8 mouse cellular contexts compared by ENCODE assay signal in the genomic region with DNA sequence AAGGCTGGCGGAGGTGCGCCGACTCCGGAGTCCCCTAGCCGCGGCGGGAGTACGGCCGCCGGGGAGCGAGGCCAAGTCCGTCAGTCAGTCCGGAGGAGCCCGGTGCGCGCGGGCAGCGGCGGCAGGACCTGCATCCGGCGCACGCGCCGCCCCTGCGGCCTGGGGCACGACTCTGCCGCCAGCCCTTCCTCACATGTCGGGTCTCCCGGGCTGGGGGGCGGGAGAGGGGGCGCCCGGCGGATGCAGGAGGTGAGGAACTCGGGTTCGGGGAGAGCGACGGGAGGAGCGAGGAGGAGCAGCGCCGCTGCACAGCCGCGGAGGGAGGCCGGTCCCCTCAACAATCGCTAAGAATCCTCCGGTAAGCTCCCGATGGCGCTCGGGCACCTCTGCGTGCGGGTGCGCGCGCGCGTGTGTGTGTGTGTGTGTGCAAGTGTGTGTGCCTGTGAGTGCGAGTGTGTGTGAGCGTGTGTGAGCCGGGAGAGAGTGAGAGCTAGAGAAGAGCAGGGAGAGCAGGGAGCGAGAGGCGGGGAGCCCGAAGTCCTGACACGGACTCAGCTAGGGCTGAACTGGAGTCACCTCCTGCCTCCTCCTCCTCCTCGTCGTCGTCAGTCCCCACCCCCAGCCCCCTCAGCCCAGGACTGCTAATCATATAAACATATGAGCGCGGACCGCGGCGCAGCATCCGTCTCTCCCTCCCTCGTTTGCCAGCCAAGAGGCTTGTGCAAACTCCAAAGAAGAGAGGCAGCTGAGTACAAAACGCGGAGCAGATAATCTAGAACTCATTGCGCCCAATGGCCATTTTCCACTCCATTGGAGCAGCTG. TPM values are rescaled to one million over a fixed set of nuclear protein-coding genes. Genes with fewer than 3 reads are reported as not detected.
DNase-seq lines count a peak whose midpoint lies in the region; ATAC-seq lines count a peak whose summit lies in the region.

No protein-coding gene starts in this region.

- peak overlapping the region; percentile 99 for H3K9ac ChIP-seq in hindbrain, embryonic 13.5 days

- no peaks in the 10 kb centered on the region for H3K9me3 ChIP-seq in hindbrain, embryonic 13.5 days

- DNase-seq in NIH3T3 (ENCODE audit: low read depth) = peak; percentile 91
- DNase-seq in cerebellum, postnatal 36 days = peak; percentile 61 to 63
- DNase-seq in frontal cortex, postnatal 36 days (ENCODE audit: low spot score in 2 of 2) = peak; percentile 75 to 80
- DNase-seq in layer of hippocampus, postnatal 36 days = peak; percentile 55 to 61
- DNase-seq in lung, postnatal 25 days (ENCODE audit: low spot score) = peak; percentile 87
- DNase-seq in retina, postnatal 1 day = peak; percentile 96
- peak; percentile 71 for DNase-seq in urinary bladder, adult 2 months (ENCODE audit: low spot score)

- peak overlapping the region; percentile 81 for H3K4me2 ChIP-seq in hindbrain, embryonic 13.5 days

- peak overlapping the region; percentile 99 for H3K27ac ChIP-seq in hindbrain, embryonic 13.5 days

- H3K4me1 ChIP-seq in hindbrain, embryonic 13.5 days (replicated peaks) = peaks cover 22% of the 10 kb centered on the region

- peak overlapping the region; percentile 97 for H3K4me3 ChIP-seq in hindbrain, embryonic 13.5 days

- ATAC-seq in hindbrain, embryonic 13.5 days (ENCODE audit: low FRiP score) = peak; percentile 87

- H3K36me3 ChIP-seq in hindbrain, embryonic 13.5 days = no peaks in the 10 kb centered on the region

- no peaks in the 10 kb centered on the region for H3K27me3 ChIP-seq in hindbrain, embryonic 13.5 days

- under 1% methylated on average over 75 of the region's 75 CpGs for WGBS in hindbrain, embryonic 13.5 days

RNA-seq across cellular contexts. Expression of a gene that starts 1.1 kb away (rescaled TPM):
- 109 and 116 TPM in 2 replicates for polyA plus RNA-seq in hindbrain, embryonic 13.5 days (2015; fragmentation: Nextera tagmentation; extraction: Ambion mirVana)
- total RNA-seq in layer of hippocampus, postnatal 36 days (2021) = 10 to 100 TPM; 59.1 to 61.5 TPM
- polyA plus RNA-seq in urinary bladder, adult 2 months (2012; rRNA removed) = 49.9 and 63.4 TPM in 2 replicates

Comparison
In these comparisons a context has a peak if more than half of its experiments do, and no peak if none do; other contexts are left out.
1. Peak in every context shown above with its lines: DNase-seq, ATAC-seq, H3K4me3 ChIP-seq and H3K27ac ChIP-seq.